In the genomic region with DNA sequence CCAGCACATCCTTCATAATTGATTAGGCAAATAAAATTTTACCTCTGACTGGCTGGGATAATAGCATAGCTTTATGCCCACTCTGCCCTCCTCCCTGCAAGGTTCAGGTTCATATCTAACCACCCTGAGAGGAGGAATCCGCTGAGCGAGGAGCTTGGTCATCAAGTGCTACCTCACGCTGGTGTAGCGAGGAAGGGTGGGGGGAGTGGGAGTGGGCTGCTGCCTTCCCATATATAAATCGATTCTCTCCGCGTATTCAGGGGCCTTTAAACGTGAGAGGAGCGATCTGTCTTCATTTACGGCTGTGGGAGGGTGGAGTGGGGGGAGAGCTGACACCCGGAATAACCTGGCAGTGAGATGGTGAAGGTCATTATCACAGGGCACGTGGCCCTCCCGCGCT, we compare ENCODE assay signal across 26 mouse cellular contexts. TPM values are rescaled to one million over a fixed set of nuclear protein-coding genes. Genes with fewer than 3 reads are reported as not detected.
A peak's percentile ranks its signal among the peaks of the same experiment; 100 is the strongest.
DNase-seq lines count a peak whose midpoint lies in the region; ATAC-seq lines count a peak whose summit lies in the region.
"Had no signal": no experiment of that assay in that cellular context is flagged by ENCODE, and none has a peak within 500 bp of the region (broad histone marks: within the 10 kb centered on the region; RNA-seq: fewer than 3 reads in every experiment).

No protein-coding gene starts in this region.

- H3K27ac ChIP-seq in hindbrain, embryonic 15.5 days (replicated peaks): 0 out of 2 replicates have a peak overlapping the region, but pooled peaks have one; percentile 30
- H3K27ac ChIP-seq in hindbrain, embryonic 12.5 days: no peak overlapping the region
- H3K27ac ChIP-seq in midbrain, embryonic 11.5 days (ENCODE audit: low read depth, low read length): no peak overlapping the region
- H3K27ac ChIP-seq in midbrain, embryonic 14.5 days (replicated peaks; ENCODE audit: low read depth, low read length): no peak overlapping the region
- H3K27ac ChIP-seq in embryonic facial prominence, embryonic 11.5 days (replicated peaks; ENCODE audit: low read depth, low read length): no peak overlapping the region
- H3K27ac ChIP-seq in neural tube, embryonic 14.5 days (ENCODE audit: low read depth, low read length): no peak overlapping the region
- H3K27ac ChIP-seq: forebrain, embryonic 10.5 days; forebrain, embryonic 13.5 days; gastrocnemius, adult 2 months had no signal

- H3K4me3 ChIP-seq in hindbrain, embryonic 15.5 days: no peak overlapping the region
- H3K4me3 ChIP-seq in hindbrain, embryonic 12.5 days: no peak overlapping the region
- H3K4me3 ChIP-seq in midbrain, embryonic 11.5 days (ENCODE audit: low read depth, low read length): no peak overlapping the region
- H3K4me3 ChIP-seq in midbrain, embryonic 14.5 days (replicated peaks; ENCODE audit: low read depth, low read length): no peak overlapping the region
- no peak overlapping the region for H3K4me3 ChIP-seq in embryonic facial prominence, embryonic 11.5 days (ENCODE audit: low read depth, low read length)
- H3K4me3 ChIP-seq in neural tube, embryonic 14.5 days (ENCODE audit: low read depth, low read length): no peak overlapping the region
- H3K4me3 ChIP-seq: forebrain, embryonic 10.5 days; forebrain, embryonic 13.5 days; gastrocnemius, adult 2 months had no signal

- H3K9me3 ChIP-seq in hindbrain, embryonic 15.5 days: no peaks in the 10 kb centered on the region
- H3K9me3 ChIP-seq in hindbrain, embryonic 12.5 days (replicated peaks): no peaks in the 10 kb centered on the region
- H3K9me3 ChIP-seq in midbrain, embryonic 11.5 days (ENCODE audit: control insufficient read depth, low read length): no peaks in the 10 kb centered on the region
- no peaks in the 10 kb centered on the region for H3K9me3 ChIP-seq in midbrain, embryonic 14.5 days (ENCODE audit: control insufficient read depth, low read length)
- no peaks in the 10 kb centered on the region for H3K9me3 ChIP-seq in embryonic facial prominence, embryonic 11.5 days (replicated peaks; ENCODE audit: control insufficient read depth, low read length)
- no peaks in the 10 kb centered on the region for H3K9me3 ChIP-seq in neural tube, embryonic 14.5 days (ENCODE audit: control insufficient read depth, low read length)
- H3K9me3 ChIP-seq: forebrain, embryonic 10.5 days had no signal

- H3K9ac ChIP-seq in hindbrain, embryonic 15.5 days: no peak overlapping the region
- H3K9ac ChIP-seq in hindbrain, embryonic 12.5 days: no peak overlapping the region
- no peak overlapping the region for H3K9ac ChIP-seq in midbrain, embryonic 11.5 days (ENCODE audit: low read length)
- no peak overlapping the region for H3K9ac ChIP-seq in midbrain, embryonic 14.5 days (replicated peaks; ENCODE audit: low read length)
- no peak overlapping the region for H3K9ac ChIP-seq in embryonic facial prominence, embryonic 11.5 days (replicated peaks; ENCODE audit: low read length)
- no peak overlapping the region for H3K9ac ChIP-seq in neural tube, embryonic 14.5 days (replicated peaks; ENCODE audit: low read depth, low read length)
- H3K9ac ChIP-seq: forebrain, embryonic 13.5 days; forebrain, postnatal 0 days had no signal

- H3K27me3 ChIP-seq in hindbrain, embryonic 15.5 days: no peaks in the 10 kb centered on the region
- no peaks in the 10 kb centered on the region; the same call in 1 of the 2 replicates for H3K27me3 ChIP-seq in hindbrain, embryonic 12.5 days
- no peaks in the 10 kb centered on the region; the same call in 1 of the 2 replicates for H3K27me3 ChIP-seq in midbrain, embryonic 11.5 days (ENCODE audit: control insufficient read depth, insufficient read depth, low read length)
- no peaks in the 10 kb centered on the region for H3K27me3 ChIP-seq in midbrain, embryonic 14.5 days (ENCODE audit: control insufficient read depth, insufficient read depth, low read length)
- H3K27me3 ChIP-seq in embryonic facial prominence, embryonic 11.5 days (ENCODE audit: control insufficient read depth, insufficient read depth, low read length): no peaks in the 10 kb centered on the region; the same call in 1 of the 2 replicates
- H3K27me3 ChIP-seq in neural tube, embryonic 14.5 days (ENCODE audit: control insufficient read depth, insufficient read depth, low read length): no peaks in the 10 kb centered on the region
- H3K27me3 ChIP-seq: forebrain, embryonic 13.5 days had no signal

- peaks cover 8% of the 10 kb centered on the region; the same call in 1 of the 2 replicates for H3K4me1 ChIP-seq in hindbrain, embryonic 15.5 days (replicated peaks)
- peaks cover 4% of the 10 kb centered on the region for H3K4me1 ChIP-seq in hindbrain, embryonic 12.5 days
- H3K4me1 ChIP-seq in midbrain, embryonic 11.5 days (ENCODE audit: control insufficient read depth, insufficient read depth, low read length): no peaks in the 10 kb centered on the region
- H3K4me1 ChIP-seq in midbrain, embryonic 14.5 days (ENCODE audit: control insufficient read depth, insufficient read depth, low read length): no peaks in the 10 kb centered on the region
- H3K4me1 ChIP-seq in embryonic facial prominence, embryonic 11.5 days (ENCODE audit: control insufficient read depth, insufficient read depth, low read length): no peaks in the 10 kb centered on the region
- H3K4me1 ChIP-seq in neural tube, embryonic 14.5 days (ENCODE audit: control insufficient read depth, insufficient read depth, low read length): peaks cover 3% of the 10 kb centered on the region; the same call in 1 of the 2 replicates
- H3K4me1 ChIP-seq: forebrain, embryonic 13.5 days had no signal

- WGBS in hindbrain, embryonic 15.5 days: 46% methylated on average over 14 of the region's 14 CpGs
- WGBS in hindbrain, embryonic 12.5 days: 60% methylated on average over 14 of the region's 14 CpGs
- 82% methylated on average over 14 of the region's 14 CpGs for WGBS in midbrain, embryonic 11.5 days
- WGBS in midbrain, embryonic 14.5 days: 74% methylated on average over 14 of the region's 14 CpGs
- 59% methylated on average over 14 of the region's 14 CpGs for WGBS in embryonic facial prominence, embryonic 11.5 days
- 38% methylated on average over 14 of the region's 14 CpGs for WGBS in neural tube, embryonic 14.5 days

- H3K36me3 ChIP-seq in hindbrain, embryonic 15.5 days: no peaks in the 10 kb centered on the region
- no peaks in the 10 kb centered on the region for H3K36me3 ChIP-seq in hindbrain, embryonic 12.5 days
- H3K36me3 ChIP-seq in midbrain, embryonic 11.5 days (ENCODE audit: control insufficient read depth, insufficient read depth, low read length): no peaks in the 10 kb centered on the region
- H3K36me3 ChIP-seq in midbrain, embryonic 14.5 days (ENCODE audit: control insufficient read depth, insufficient read depth, low read length): no peaks in the 10 kb centered on the region
- no peaks in the 10 kb centered on the region for H3K36me3 ChIP-seq in embryonic facial prominence, embryonic 11.5 days (replicated peaks; ENCODE audit: control insufficient read depth, insufficient read depth, low read depth, low read length)
- H3K36me3 ChIP-seq in neural tube, embryonic 14.5 days (ENCODE audit: control insufficient read depth, insufficient read depth, low read length): no peaks in the 10 kb centered on the region
- H3K36me3 ChIP-seq: forebrain, embryonic 10.5 days had no signal

- DNase-seq in midbrain, embryonic 11.5 days (ENCODE audit: low spot score, missing footprints): peak; percentile 65
- no peak for DNase-seq in midbrain, embryonic 14.5 days
- peak; percentile 22 for DNase-seq in embryonic facial prominence, embryonic 11.5 days (ENCODE audit: low spot score)
- no peak for DNase-seq in spleen, postnatal 4 days (ENCODE audit: low spot score in 2 of 2)
- DNase-seq in cerebellum, adult 9-10 months: no peak
- DNase-seq: adrenal gland, adult 8-10 months; adrenal gland, postnatal 25 days; cerebellum, adult 11-12 months; cerebellum, adult 8-10 months; cerebellum, postnatal 14 days; forebrain, postnatal 0 days; gastrocnemius, adult 2 months; gastrocnemius, postnatal 14 days; heart, adult 11 months had no signal

- peak; percentile 56; the same call in 1 of the 2 replicates for ATAC-seq in hindbrain, embryonic 15.5 days (ENCODE audit: low FRiP score, low read depth)
- no peak for ATAC-seq in hindbrain, embryonic 12.5 days (ENCODE audit: low FRiP score)
- ATAC-seq in midbrain, embryonic 11.5 days (ENCODE audit: low FRiP score): no peak
- ATAC-seq in midbrain, embryonic 14.5 days (ENCODE audit: low FRiP score, low TSS enrichment): no peak
- ATAC-seq in embryonic facial prominence, embryonic 11.5 days (replicated peaks; ENCODE audit: insufficient number of reproducible peaks, low FRiP score, low TSS enrichment, low read depth): no peak
- peak; percentile 68; the same call in 1 of the 2 replicates for ATAC-seq in neural tube, embryonic 14.5 days (ENCODE audit: low read depth)
- ATAC-seq: activated CD4-positive, CD25-positive, alpha-beta regulatory T cell, adult 4 months; CD4-positive, CD25-positive, alpha-beta regulatory T cell, adult 4 months; forebrain, embryonic 13.5 days; forebrain, postnatal 0 days; inflammation-experienced regulatory T-cells, adult 6 months; intestine, embryonic 16.5 days had no signal

- H3K4me2 ChIP-seq in hindbrain, embryonic 15.5 days: no peak overlapping the region
- H3K4me2 ChIP-seq in hindbrain, embryonic 12.5 days (replicated peaks): no peak overlapping the region
- no peak overlapping the region for H3K4me2 ChIP-seq in midbrain, embryonic 11.5 days
- no peak overlapping the region for H3K4me2 ChIP-seq in midbrain, embryonic 14.5 days (ENCODE audit: low read length)
- H3K4me2 ChIP-seq in embryonic facial prominence, embryonic 11.5 days (ENCODE audit: low read depth, low read length): no peak overlapping the region
- no peak overlapping the region for H3K4me2 ChIP-seq in neural tube, embryonic 14.5 days (ENCODE audit: low read depth, low read length)
- H3K4me2 ChIP-seq: forebrain, embryonic 13.5 days; heart, embryonic 11.5 days had no signal

RNA-seq across cellular contexts. Expression of a gene that starts 47.9 kb away (rescaled TPM):
- polyA plus RNA-seq in hindbrain, embryonic 15.5 days (2015; fragmentation: Nextera tagmentation; extraction: Ambion mirVana): 12.9 and 15.4 TPM in 2 replicates
- polyA plus RNA-seq in hindbrain, embryonic 12.5 days (2016; fragmentation: Nextera tagmentation; extraction: Ambion mirVana): 4.6 and 6.3 TPM in 2 replicates
- 2.1 TPM in 2 replicates for polyA plus RNA-seq in midbrain, embryonic 11.5 days (2014; fragmentation: Nextera tagmentation; extraction: Ambion mirVana)
- polyA plus RNA-seq in midbrain, embryonic 14.5 days (2014; fragmentation: Nextera tagmentation; extraction: Ambion mirVana): 8.9 and 9.8 TPM in 2 replicates
- 0.20 and 1.2 TPM in 2 replicates for polyA plus RNA-seq in embryonic facial prominence, embryonic 11.5 days (2014; fragmentation: Nextera tagmentation; extraction: Ambion mirVana)
- 27.2 and 30.6 TPM in 2 replicates for polyA plus RNA-seq in neural tube, embryonic 14.5 days (2014; fragmentation: Nextera tagmentation; extraction: Ambion mirVana)
- polyA plus RNA-seq: activated CD4-positive, CD25-positive, alpha-beta regulatory T cell, adult 4 months; CD4-positive, CD25-positive, alpha-beta regulatory T cell, adult 4 months; heart, embryonic 14.5 days; heart, postnatal 0 days; inflammation-experienced regulatory T-cells, adult 6 months had no signal

Comparison
In these comparisons a context has a peak if more than half of its experiments do, and no peak if none do; other contexts are left out.
1. ATAC-seq: peak in hindbrain, embryonic 15.5 days (single experiment) and neural tube, embryonic 14.5 days (single experiment); none in hindbrain, embryonic 12.5 days (single experiment), midbrain, embryonic 11.5 days (single experiment), midbrain, embryonic 14.5 days (single experiment) and embryonic facial prominence, embryonic 11.5 days (single experiment).
2. DNase-seq: peak in midbrain, embryonic 11.5 days (single experiment) and embryonic facial prominence, embryonic 11.5 days (single experiment); none in midbrain, embryonic 14.5 days (single experiment), spleen, postnatal 4 days (0 of 2) and cerebellum, adult 9-10 months (single experiment).